Mouse (Mus musculus): ENCODE measurements around the gene Spcs2.

Gene Spcs2

GRCm38 (mm10) chr7:99858813-99859585 lies 4.3 kb downstream of the Spcs2 start, which contains the start of gene Xrra1:
Gene Xrra1, plus strand, starts transcription at chr7:99859116.
- DNase-seq: peak; percentile 99

GRCm38 (mm10) chr7:99858175-99858812 lies 5.0 kb downstream of the Spcs2 start:
- DNase-seq: no peak

- no peak for DNase-seq
Measured at GRCm38 (mm10) chr7:99856266-99856861, 6.9 kb downstream of the Spcs2 start.

DNA sequence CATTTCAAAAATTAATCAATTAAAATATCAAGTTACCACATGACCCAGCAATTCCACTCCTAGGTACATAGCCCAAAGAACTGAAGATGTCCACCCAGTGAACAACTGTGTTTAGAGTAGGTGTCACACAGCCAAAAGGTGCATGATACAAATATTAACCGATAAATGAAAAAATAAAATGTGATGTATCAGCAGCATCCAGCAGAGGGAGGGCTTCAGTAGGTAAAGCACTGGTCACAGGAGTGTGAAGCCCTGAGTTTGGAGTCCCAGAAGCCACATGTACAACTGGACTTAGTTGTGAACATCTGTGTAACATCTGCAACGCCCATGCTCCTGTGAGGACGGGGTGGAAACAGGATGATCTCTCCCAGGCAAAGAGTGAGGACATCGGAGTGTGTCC lies 9.0 kb downstream of the Spcs2 start:
- DNase-seq: no peak

DNA sequence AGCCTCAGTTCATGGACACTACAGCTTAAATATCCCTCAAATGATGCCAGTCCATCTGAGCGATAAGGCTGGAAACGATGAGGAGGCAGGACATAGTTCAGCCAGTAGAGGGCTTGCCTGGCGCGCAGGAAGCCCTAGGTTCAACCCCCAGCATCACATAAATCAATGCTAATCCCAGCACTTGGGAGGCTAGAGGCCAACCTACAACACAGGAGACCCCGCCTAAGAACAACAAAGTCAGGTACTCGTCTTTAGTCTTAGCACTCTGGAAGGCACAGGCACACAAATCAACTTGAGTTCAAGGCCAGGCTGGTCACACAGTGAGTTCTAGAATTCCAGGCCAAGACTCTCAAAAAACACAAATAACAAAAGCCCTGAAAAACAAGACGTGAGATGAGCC lies 9.9 kb downstream of the Spcs2 start:
- DNase-seq: no peak

GRCm38 (mm10) chr7:99851618-99852017 lies 11.6 kb downstream of the Spcs2 start:
- DNase-seq: no peak

GRCm38 (mm10) chr7:99851121-99851520 lies 12.1 kb downstream of the Spcs2 start:
- DNase-seq: no peak

GRCm38 (mm10) chr7:99850534-99850933 lies 12.7 kb downstream of the Spcs2 start:
- no peak for DNase-seq

GRCm38 (mm10) chr7:99845533-99846236 lies 17.6 kb downstream of the Spcs2 start:
- DNase-seq: no peak

DNA sequence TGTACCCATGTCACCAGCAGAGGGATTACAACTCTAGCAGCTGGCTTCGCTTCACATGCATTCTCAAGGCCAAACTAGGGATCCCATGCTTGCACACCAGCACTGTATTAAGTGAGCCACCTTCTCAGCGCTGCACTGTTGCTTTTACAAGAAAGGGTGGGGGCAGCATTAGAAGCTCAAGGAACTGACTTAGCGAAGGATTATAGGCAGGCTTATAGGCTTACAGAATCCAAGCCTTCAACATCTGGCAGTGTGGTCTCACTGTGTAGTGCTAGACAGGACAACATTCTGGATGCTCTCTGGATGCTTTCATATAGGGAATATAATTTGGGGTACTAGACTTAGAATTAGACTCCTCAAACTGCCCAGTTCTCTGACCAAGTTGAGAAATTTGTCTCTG lies 25.0 kb downstream of the Spcs2 start:
- no peak for DNase-seq

GRCm38 (mm10) chr7:99837358-99838071 lies 25.7 kb downstream of the Spcs2 start:
- no peak for DNase-seq

GRCm38 (mm10) chr7:99836781-99837180 lies 26.5 kb downstream of the Spcs2 start:
- DNase-seq: no peak

DNA sequence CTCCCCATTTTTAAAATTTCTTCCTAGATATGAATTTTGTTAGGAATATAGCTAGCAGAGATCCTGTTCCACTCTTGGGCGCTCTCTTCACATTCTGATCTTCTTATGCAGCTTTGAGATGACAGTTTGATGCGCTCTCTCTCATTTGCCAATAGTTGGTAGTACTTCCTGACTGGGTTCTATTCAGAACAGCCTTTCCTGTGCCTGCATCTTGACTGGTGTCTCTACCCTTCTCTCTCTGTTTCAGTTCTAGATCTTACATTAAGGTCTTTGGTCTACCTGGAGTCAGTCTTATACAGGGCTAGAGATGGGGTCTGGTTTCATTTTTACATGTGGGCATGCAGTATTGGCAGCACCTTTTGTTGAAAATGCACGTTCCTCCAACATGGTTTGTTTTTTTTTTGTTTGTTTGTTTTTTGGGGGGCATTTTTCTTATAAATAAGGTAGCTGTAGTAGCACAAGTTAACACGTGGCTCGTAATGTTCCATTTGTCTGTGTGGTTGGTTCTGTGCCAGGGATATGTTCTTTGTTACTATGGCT lies 28.9 kb downstream of the Spcs2 start:
- DNase-seq: no peak

DNA sequence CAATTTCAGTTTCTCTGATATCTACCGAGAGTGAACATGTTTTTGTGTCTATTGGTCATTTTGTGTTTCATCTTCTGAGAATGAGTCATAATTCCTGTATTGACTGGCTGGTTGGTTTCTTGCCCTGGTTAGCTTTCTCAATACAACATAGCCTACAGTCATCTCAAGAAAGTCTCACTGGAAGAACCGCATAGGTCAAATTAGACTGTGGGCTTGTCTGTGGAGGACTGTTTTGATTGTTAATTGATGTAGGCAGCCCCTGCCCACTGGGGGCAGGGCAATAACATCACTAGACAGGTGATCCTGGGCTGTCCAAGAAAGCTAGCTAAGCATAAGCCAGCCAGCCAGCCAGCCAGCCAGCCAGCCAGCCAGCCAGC lies 29.4 kb downstream of the Spcs2 start:
- DNase-seq: no peak

- DNase-seq: no peak
Measured at GRCm38 (mm10) chr7:99833115-99833845, 30.0 kb downstream of the Spcs2 start.

GRCm38 (mm10) chr7:99828083-99828570 lies 35.1 kb downstream of the Spcs2 start, which contains the start of gene Neu3:
Gene Neu3, minus strand, starts transcription at chr7:99828417.
- peak; percentile 93 for DNase-seq

- DNase-seq: no peak
Measured at GRCm38 (mm10) chr7:99826096-99826495, 37.2 kb downstream of the Spcs2 start.

- no peak for DNase-seq
Measured at GRCm38 (mm10) chr7:99825511-99825910, 37.8 kb downstream of the Spcs2 start.

- no peak for DNase-seq
Measured at GRCm38 (mm10) chr7:99824649-99825483, 38.4 kb downstream of the Spcs2 start.

- DNase-seq: no peak
Measured at GRCm38 (mm10) chr7:99823045-99823663, 40.1 kb downstream of the Spcs2 start.

Measured in right cerebral cortex, adult 18-20 months (tissue).